Mouse (Mus musculus) common myeloid progenitor, adult 5-6 weeks (primary cell): ENCODE measurements around the gene Carm1. TPM values are rescaled to one million over a fixed set of nuclear protein-coding genes. Genes with fewer than 3 reads are reported as not detected.

ENCODE experiments used
- ATAC-seq: replicated peaks from 2 replicates; pipeline ENCODE4 v1.8.0; 2016; ENCODE audit warnings: low read depth, mild to moderate bottlenecking, moderate TSS enrichment, inconsistent platforms; ENCODE audit not compliant: poor library complexity, severe bottlenecking
- total RNA-seq: library from RNA; stranded (forward); fragments of 200-1000, 187-1606 nt; gene quantifications from 2 replicates; pipeline ENCODE4 v1.2.3, GENCODE M21; 2017

Gene Carm1
- total RNA-seq, 1 experiment from 2014 or later, result 50.2 TPM

- peak; percentile 74 for ATAC-seq
Observed at GRCm38 (mm10) chr9:21601722-21602399, 55.2 kb downstream of the Carm1 start.

DNA sequence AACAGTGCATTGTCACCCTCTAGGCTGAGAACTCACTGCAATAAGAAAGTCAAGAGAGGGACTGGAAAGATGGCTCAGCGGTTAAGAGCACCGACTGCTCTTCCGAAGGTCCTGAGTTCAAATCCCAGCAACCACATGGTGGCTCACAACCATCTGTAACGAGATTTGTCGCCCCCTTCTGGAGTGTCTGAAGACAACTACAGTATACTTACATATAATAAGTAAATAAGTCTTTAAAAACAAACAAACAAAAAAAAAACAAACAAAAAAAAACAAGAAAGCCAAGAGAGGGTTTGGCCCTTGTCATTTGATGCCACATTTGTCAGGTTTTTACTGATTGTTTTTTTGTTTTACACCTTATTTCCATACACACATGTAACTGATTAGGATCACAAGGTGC lies 57.4 kb downstream of the Carm1 start:
- ATAC-seq, result no peak

GRCm38 (mm10) chr9:21605865-21606264 lies 59.2 kb downstream of the Carm1 start:
- no peak for ATAC-seq

DNA sequence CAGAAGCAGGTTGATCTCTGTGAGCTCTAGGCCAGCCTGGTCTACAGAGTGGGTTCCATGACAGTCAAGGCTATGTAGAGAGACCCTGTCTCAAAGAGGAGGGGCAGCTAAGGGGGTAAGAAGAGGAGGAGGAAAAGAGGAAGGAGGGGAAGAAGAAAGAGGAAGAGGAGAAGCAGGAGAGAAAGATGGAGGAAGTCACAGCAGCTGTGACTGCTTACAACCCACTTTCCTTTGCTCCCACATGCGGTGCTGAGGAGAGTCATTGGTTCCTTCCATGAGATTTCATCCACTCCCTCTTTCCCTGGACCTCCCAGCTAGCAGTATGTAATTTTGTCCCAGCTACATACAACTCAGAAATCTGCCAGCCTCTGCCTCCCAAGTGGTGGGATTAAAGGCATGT lies 60.0 kb downstream of the Carm1 start:
- 0 out of 2 replicates have a peak, but pooled peaks have one; percentile 21 for ATAC-seq

- peak; percentile 95 for ATAC-seq
Observed at GRCm38 (mm10) chr9:21609861-21610260, 63.2 kb downstream of the Carm1 start.

DNA sequence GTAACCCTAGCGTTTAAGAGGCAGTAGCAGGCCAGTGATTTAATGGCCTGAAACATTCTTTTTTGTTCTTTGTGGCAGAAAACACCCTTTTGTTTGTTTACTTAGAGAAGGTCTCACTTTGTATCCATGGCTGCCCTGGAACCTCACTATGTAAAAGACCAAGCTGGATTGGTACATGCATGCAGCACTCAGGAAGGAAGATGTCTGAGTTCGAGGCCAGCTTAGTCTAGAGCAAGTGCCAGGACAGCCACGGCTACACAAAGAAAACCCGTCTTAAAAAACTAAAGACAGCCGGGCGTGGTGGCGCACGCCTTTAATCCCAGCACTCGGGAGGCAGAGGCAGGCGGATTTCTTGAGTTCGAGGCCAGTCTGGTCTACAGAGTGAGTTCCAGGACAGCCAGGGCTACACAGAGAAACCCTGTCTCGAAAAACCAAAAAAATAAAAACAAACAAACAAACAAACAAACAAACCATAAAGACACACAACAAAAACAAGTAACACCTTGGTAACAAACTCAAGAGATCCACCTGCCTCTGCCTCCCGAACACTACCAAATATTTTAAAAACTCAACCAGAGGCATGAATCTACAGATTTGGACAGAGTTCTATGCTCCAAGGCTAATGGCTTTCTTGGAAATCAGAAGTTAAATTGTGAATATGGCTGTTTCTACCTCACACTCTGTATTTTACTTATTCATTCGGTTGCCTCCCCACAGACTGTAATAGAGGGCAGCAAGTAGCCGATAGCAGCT lies 68.3 kb downstream of the Carm1 start:
- ATAC-seq, result no peak

DNA sequence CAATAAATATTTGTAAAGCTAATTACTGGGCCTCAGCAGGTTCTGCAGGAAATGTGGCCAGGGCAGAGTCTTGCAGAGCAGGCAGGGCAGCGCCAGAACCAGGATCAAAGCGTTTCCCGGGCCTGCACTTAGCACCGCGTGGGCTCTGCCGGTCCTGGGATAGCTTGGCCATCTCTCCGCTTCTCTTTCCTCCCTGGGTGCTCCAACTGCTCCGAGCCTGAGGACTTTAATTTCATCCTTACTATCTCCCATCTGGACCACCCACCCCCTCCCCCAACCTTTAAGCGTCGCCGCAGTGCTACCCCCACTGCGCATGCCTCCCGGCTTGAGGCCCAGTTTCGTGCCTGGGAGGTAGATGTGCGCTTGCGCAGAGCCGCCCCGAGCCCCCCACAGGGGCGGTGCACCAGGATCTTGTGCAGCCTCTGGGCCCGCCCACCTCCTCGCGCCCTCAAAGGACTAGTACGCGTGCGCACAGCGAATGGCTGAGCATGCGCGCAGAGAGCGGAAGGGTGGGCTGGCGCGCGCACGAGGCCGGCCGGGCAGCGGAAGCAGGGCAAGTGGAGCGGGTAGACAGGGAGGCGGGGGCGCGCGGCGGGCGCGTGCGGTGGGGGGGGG lies 69.0 kb downstream of the Carm1 start, which contains the start of gene Smarca4:
Gene Smarca4 (plus strand): TSS at position 553 of the 615 bp plus-strand sequence.
- ATAC-seq, result peak; percentile 93

DNA sequence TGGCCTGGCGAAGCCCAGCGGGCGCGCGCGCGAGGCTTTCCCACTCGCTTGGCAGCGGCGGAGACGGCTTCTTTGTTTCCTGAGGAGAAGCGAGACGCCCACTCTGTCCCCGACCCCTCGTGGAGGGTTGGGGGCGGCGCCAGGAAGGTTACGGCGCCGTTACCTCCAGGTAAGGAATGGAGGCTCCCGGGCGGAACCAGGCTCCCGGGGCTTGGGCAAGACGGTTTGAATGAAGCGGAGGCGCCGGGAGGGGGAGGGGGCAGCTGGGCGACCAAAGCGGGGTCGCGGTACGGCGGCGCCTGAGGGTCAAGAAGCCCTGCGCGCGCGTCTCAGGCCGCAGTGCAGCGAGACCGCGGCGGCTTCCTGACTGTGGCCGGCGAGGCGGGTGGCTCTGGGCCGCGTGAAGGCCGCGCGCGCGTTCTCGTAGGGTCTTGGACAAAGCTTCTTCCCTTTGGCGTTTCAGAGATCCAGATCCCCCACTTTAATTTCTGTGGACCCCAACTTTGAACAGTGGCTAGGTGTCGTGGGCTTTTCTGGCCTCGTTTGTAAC lies 69.6 kb downstream of the Carm1 start:
- ATAC-seq, result peak; percentile 61

GRCm38 (mm10) chr9:21617066-21617465 lies 70.4 kb downstream of the Carm1 start:
- ATAC-seq, result no peak

DNA sequence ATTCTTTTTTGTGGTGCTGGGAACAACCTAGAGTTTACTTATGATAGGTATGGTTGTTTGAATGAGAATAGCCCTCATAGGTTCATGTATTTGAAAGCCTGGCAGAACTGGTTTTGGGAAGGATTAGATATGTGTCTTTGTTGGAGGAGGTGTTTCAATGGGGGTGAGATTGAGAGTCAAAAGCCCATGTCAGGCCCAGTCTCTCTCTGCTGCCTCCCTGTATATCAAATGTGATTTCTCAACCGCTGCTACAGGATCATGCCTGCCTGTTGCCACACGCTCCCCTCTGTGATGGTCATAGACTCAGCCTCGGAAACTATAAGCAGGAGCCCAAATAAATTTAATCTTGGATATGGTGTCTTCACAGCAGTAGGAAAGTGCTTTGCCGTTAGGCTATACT lies 73.5 kb downstream of the Carm1 start:
- ATAC-seq, result no peak

DNA sequence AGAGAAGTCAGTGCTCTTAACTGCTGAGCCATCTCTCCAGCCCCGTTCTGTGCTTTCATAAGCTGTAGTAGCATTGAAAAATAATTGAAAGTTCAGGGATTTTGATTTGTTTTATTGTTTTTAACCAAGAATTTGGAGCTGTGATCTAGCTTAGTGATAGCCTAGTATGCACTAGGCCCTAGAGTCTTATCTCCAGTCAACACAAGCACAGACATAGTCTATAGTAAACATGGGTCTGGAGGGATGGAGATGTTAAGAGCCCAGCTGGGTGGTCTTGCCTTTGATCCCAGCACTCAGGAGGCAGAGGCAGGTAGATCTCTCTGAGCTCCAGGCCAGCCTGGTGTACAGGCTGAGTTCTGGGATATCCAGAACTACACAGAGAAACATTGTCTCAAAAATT lies 76.0 kb downstream of the Carm1 start:
- ATAC-seq, result no peak

DNA sequence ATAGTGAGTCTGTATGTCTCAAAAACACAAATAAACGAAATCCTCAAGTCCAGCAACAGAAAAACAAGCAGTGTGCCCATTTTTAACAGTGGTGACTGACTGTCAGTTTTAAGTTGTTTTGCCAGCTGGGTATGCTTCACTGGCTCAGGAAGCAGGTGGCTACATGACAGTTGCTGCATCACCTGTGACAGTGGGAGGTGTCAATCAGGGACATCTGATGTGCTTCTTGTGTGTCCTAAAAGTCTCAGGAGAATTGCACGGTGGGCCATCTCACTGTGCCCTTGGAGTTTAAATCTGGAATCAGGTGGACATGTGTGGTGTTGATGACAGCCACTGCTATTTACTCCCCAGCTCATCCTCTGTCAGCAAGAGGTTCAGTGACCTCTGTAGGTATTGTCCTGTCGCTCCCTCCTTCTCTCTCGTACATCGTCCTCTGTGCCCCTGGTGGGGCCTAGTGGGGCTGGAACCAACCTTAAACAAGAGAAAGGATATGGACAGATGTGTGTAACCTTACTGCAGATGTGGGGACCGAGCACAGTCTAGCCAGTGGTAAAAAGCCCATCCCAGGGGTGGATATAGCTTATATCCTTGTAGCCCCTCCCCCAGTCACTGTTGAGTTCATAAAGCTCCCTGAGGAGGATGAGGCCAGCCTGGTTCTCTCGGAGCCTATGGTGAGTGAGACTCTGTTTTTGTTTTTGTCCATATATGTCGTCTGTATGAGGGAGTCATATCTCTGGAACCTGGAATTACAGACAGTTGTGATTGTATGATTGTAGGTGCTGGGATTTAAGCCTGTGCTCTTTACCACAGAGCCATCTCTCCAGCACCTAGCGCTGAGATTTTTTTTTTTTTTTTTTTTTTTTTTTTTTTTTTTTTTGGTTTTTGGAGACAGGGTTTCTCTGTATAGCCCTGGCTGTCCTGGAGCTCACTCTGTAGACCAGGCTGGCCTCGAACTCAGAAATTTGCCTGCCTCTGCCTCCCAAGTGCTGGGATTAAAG lies 78.9 kb downstream of the Carm1 start:
- no peak for ATAC-seq

DNA sequence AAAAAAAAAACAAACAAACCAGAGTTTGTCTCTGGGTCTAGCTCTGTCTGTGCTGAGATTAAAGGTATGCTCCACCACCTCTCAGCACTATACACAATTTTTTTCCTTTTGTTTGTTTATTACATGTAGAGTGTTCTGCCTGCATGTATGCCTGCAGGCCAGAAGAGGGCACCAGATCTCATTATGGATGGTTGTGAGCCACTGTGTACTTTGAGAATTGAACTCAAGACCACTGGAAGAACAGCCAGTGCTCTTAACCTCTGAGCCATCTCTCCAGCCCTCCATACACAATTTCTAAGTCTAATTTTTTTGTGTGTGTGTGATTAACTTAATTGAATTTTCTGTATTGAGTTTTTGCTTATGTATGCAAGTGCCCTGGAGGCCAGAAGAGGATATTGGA lies 79.9 kb downstream of the Carm1 start:
- ATAC-seq, result no peak

DNA sequence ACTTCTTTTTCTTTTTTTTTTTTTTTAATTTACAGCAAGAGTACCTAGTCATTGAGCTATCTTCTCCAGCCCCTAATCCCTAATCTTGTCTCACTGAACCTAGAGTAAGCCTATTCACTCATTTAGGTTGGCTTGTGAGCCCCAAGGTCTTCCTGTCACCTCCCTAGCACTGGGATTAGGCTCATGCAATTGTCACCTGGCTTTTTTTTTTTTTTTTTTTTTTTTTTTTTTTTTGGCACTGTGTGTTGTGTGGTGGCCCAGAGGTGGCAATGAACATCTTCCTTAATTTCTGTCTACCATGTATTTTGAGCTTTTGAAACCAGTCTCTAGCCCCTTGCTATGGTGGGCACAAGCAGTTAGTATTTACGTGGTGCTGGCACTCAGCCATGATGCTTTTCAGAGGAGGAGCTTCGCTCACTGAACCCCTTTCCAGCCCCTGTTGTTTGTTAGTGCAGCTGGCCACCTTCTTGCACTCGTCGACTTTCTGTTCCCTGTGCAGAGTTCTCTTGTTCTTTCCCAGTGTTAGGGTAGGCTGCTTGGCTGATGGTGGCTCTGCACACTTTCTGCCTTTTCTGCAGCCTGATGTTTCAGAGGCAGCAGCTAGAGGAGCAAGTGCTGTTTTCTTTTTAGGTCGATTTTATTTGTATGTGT lies 80.6 kb downstream of the Carm1 start:
- no peak for ATAC-seq

DNA sequence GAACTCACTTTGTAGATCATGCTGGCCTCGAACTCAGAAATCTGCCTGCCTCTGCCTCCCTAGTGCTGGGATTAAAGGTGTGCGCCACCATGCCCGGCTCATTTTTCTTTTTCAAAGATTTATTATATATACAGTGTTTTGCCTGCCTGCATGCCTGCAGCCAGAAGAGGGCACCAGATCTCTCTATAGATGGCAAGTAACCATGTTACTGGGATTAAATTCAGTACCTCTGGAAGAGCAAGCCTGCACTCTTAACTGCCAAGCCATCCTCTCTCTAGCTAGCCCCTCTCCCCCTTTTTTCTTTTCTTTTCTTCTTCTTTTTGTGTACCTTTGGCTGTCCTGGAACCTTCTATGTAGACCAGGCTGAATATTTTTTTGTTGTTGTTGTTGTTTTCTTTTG lies 84.0 kb downstream of the Carm1 start:
- ATAC-seq, result peak; percentile 73

DNA sequence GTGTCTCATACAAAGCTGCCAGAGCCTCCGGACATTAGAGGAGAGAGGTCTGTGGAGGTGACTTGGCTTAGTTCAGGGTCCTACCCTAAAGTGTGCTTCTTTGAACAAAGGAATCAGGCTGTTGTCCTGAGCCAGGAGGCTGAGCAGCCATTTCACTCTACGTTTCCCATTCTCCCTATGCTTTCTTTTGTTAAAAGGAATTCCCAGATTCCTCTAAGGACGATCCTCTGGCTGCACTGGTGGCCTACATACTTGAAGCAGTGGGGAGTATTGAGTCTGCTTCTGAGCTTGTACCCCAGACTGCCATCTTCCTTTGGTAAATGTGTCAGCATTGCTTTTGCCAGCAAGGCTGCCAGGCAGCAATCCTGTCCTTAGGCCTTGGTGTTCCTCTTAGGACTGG lies 86.4 kb downstream of the Carm1 start:
- no peak for ATAC-seq

DNA sequence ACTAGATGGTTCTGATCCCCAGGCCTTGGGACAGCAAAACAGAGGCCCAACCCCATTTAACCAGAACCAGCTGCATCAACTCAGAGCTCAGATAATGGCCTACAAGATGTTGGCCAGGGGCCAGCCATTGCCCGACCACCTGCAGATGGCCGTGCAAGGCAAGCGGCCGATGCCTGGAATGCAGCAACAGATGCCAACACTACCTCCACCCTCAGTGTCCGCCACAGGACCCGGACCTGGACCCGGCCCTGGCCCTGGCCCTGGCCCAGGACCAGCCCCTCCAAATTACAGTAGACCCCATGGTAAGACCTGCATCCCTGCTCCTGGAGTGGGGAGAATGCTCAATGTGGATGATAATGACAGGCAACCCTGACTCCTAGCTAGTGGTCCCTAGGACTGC lies 88.9 kb downstream of the Carm1 start:
- no peak for ATAC-seq

GRCm38 (mm10) chr9:21639031-21639430 lies 92.3 kb downstream of the Carm1 start:
- no peak for ATAC-seq
